Mouse (Mus musculus): Measurements from ENCODE around the gene Rtl8b.

- no peak for TF ChIP-seq CTCF (IDR thresholded peaks at IDR 0.05; ENCODE audit: insufficient read depth, low read depth, low read length)
- TF ChIP-seq POLR2A (IDR thresholded peaks at IDR 0.05; ENCODE audit: insufficient read depth, low read depth, low read length), result no peak
Measured at GRCm38 (mm10) chrX:53715942-53716322, 45.7 kb upstream of the Rtl8b start.

Data from olfactory bulb, adult 2 months (tissue).